Mouse (Mus musculus): Measurements from ENCODE around the gene Borcs6.

Gene Borcs6

DNA sequence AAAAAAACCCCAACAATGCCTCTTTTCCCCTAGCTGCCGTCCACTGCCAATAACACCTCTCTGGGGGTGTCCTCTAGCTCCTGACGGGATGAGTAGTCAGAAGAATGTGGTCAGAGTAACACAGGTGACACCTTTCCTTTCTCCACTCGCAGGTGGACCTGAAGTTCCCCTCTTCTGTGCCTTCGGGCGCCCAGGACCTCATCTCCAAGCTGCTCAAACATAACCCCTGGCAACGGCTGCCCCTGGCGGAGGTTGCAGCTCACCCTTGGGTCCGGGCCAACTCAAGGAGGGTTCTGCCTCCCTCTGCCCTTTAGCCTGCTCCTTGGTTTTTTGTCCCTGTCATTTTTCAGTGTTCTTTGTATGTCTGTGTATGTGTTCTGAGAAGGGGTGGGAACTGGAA is 8.8 kb upstream of the Borcs6 start:
- DNase-seq, result peak in 1 of 2 experiments; percentile 37

- DNase-seq, result no peak
These were observed 7.7 kb upstream of the Borcs6 start for GRCm38 (mm10) chr11:69051771-69052170.

DNA sequence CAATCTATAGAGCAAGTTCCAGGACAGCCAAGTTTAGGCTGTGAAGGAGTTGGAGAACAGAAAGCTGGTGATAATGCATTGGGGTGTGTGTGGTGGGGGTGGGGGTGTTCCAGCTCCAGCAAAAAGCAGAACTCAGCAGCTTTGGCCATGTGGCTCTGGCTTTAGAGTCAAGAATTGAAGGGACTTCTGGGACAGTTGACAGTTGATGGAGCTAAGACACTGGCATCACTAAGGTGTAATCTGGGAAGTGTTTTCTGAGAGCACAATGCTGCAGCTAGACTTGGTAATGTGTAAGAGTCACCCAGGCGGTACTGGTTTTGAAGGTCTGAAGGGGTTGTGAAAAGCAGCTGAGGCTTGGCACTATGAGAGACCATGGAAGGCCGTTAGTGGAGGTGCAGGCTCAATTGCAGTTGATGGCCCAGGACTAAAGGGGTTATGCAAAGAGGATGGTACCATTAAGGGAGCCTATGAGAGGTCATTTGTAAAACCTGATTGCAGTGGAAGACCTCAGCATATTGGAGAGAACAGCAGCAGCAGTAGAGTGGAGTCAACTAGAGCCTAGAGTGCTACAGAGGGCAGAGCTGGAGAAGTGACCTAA is 6.6 kb upstream of the Borcs6 start:
- DNase-seq, result no peak

DNA sequence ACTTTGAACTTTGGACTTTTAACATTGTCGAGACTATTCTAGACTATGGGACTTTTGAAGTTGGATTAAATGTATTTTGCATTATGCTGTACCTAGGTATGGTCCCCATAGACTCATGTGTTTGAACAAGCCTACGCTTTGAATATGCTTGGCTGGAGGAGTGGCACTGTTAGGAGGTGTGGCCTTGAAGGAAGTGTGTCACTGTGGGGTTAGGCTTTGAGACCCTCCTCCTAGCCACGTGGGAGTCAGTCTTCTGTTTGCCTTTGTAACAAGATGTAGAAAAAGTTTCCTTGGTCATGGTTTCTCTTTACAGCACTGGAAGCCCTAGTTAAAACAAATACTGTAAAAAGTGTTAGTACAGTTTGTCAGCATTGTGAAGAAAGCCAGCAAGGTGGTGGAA is 5.7 kb upstream of the Borcs6 start:
- DNase-seq, result no peak

DNA sequence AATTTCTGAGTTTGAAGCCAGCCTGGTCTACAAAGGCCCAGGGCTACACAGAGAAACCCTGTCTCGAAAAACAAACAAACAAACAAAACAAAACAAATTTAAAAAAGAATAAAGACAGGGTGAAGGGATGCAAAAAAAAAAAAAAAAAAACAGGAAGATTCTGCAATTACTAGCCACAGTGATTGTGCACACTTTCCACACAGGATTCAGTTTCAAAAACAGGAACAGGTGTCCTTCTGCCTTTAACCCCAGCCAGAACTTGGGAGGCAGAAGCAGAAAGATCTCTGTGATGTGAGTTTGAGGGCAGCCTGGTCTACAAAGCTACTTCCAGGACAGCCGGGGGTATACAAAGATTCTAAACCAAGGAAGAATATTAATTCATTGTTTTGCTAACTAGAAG is 1.3 kb upstream of the Borcs6 start:
- DNase-seq, result no peak

- DNase-seq, result peak in 1 of 2 experiments; percentile 31
These were observed 674 bp upstream of the Borcs6 start for GRCm38 (mm10) chr11:69058729-69059356.

GRCm38 (mm10) chr11:69059975-69060411 is 476 bp downstream of the Borcs6 start:
- peak in 1 of 2 experiments; percentile 73 for DNase-seq

DNA sequence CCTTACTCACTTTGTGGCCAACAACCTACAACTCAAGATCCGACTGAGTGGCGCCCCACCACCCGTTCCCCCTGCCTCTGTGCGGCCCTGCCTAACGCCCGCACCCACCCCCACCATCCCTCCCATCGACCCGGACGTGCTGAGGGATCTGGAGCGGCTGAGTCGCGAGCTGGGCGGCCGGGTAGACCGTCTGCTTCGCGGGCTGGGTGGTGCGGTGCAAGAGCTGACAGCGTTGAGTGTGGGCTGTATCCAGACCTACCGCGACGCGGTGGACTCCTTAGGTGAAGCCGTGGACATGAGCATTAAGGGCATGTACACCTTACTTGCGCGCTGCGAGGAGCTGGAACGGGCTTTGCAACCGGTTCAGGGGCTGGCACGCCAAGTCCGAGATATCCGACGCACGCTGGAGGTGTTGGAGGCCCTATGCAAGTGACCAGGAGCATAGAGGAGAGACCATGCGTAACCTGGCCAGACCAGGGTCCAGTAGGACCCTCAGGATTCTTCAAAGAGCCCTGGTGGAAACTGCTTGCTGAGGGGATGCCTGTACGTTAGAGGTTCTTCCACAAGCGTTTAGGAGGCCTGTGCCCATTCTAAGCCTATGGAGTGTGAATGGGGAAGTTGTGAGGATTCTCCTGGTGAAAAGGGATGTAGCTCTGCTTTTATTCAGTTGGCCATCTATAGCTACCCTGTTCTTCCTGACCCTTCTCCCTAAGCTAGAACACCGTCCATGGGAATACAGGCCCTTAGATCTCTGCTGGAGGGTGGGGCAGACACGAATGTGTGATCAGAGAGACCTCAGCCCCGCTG is 1.1 kb downstream of the Borcs6 start:
- peak; percentile 52 to 54 for DNase-seq

- peak; percentile 24 to 49 for DNase-seq
These were observed 1.9 kb downstream of the Borcs6 start for GRCm38 (mm10) chr11:69061255-69061912.

- DNase-seq, result peak; percentile 87
These were observed 2.8 kb downstream of the Borcs6 start for GRCm38 (mm10) chr11:69062194-69062760.

GRCm38 (mm10) chr11:69062761-69063224 is 3.3 kb downstream of the Borcs6 start:
- DNase-seq, result peak; percentile 97 to 98

DNA sequence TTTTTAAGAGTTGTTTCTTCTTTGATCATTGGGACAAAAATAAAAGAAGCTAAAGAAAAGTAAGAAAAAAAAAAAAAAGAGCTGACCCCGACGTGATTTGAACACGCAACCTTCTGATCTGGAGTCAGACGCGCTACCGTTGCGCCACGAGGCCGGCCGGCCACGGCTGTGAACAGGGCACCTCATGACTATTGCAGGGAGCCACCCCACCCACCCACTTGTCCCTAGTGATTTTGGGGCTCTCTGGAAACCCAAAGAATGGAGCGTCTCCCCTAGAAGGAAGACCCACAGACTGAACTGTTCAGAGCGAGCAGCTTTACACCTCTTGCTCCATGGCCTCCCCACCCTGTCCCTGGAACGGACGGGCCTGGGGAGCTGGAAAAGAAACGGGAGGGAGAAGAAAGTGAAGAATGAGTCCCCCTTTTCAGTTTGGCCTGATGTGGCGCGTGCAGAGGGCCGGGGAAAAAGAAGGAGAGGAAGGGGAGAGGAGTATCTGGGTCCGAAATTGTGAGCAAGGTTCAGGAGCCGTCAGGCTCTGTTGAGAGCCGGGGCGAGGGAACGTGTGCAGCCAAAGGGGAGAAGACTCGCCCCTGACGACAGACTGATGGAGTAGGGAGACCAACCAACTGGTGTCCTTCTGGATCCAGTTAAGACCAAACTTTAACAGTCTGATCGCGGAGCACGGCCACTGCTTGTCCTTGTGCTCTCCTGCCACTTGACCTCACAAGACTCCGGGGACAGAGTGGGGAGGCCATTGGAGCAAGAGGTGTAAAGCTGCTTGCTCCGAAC is 4.1 kb downstream of the Borcs6 start:
- DNase-seq, result peak; percentile 94 to 96

GRCm38 (mm10) chr11:69064259-69065133 is 5.0 kb downstream of the Borcs6 start:
- DNase-seq, result no peak

GRCm38 (mm10) chr11:69065394-69065925 is 5.9 kb downstream of the Borcs6 start:
- no peak for DNase-seq

GRCm38 (mm10) chr11:69066163-69066861 is 6.8 kb downstream of the Borcs6 start:
- peak; percentile 70 to 74 for DNase-seq

- peak; percentile 94 to 95 for DNase-seq
These were observed 7.4 kb downstream of the Borcs6 start for GRCm38 (mm10) chr11:69066956-69067355.

- peak in 1 of 2 experiments; percentile 18 for DNase-seq
These were observed 8.1 kb downstream of the Borcs6 start for GRCm38 (mm10) chr11:69067601-69068000.

DNA sequence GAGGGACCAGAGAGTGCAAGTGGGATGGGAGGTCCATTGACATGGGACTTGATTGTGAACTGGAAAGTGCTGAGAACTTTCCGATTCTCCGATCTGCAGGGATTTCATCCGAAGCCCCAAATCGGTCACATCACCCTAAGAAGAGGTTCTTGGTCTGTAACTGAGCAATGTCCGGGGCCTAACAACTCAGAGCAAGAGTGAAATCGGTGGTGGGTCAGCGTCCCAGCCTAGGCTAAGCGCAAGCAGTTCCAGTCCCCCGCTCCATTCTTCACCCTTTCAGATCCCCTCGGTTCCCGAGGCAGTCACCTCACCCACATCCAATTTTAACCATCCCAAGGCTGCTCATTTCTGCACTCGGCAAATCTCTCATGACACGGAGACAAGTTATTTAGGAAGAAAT is 10.6 kb downstream of the Borcs6 start:
- no peak for DNase-seq

GRCm38 (mm10) chr11:69070590-69071222 is 11.2 kb downstream of the Borcs6 start, which contains the start of gene Tmem107:
Gene Tmem107 (plus strand): TSS chr11:69070806.
- peak; percentile 93 to 95 for DNase-seq
